Mouse (Mus musculus): ENCODE measurements at regions not wholly inside any gene's neighbourhood (a gene's known extent, or its start where the extent isn't known, plus 50 kb on each side); places are given as distances from the start of the nearest gene placed in this dataset.
A peak's percentile ranks its signal among the peaks of the same experiment; 100 is the strongest.
"Not testable (repeated sequence)": the region's sequence is repeated elsewhere in the genome, so short reads cannot be mapped to it uniquely, and the experiment has no call there.

DNA sequence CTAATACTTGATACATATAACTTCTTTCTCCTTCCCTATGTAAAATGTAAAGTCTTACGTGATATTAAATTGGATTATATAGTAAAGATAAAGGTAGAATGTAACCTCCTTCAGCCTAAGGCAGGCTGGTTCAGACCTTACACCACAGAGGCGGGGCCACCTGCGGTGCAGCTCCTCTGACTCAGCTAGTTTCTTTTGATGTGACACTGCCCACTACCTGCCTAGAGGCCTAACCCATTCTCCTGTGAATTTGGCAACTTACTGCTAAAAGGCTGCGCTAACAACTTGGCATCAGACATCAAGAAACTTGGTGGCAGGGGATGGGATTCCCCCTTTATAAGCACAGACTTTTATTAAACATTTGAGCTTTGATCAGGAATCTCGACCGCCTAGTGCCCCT, 74.5 kb downstream of the Aasdhppt start:
- ATAC-seq (ENCODE audit: low FRiP score, low TSS enrichment) (no peak), DNase-seq (no peak)
- Histone ChIP-seq H3K36me3 (ENCODE audit: control insufficient read depth, insufficient read depth, low read length) (no peaks in the 10 kb centered on the region), H3K4me2 (ENCODE audit: low read length) (no peak overlapping the region), H3K9me3 (ENCODE audit: control insufficient read depth, low read length) (no peaks in the 10 kb centered on the region), H3K4me3 (replicated peaks; ENCODE audit: low read depth, low read length) (no peak overlapping the region), H3K27ac (replicated peaks; ENCODE audit: low read depth, low read length) (no peak overlapping the region), H3K9ac (replicated peaks; ENCODE audit: low read length) (no peak overlapping the region), H3K4me1 (ENCODE audit: control insufficient read depth, insufficient read depth, low read length) (no peaks in the 10 kb centered on the region), H3K27me3 (ENCODE audit: control insufficient read depth, insufficient read depth, low read length) (no peaks in the 10 kb centered on the region)
- 68% methylated on average over 6 of the region's 6 CpGs for whole genome bisulfite sequencing

DNA sequence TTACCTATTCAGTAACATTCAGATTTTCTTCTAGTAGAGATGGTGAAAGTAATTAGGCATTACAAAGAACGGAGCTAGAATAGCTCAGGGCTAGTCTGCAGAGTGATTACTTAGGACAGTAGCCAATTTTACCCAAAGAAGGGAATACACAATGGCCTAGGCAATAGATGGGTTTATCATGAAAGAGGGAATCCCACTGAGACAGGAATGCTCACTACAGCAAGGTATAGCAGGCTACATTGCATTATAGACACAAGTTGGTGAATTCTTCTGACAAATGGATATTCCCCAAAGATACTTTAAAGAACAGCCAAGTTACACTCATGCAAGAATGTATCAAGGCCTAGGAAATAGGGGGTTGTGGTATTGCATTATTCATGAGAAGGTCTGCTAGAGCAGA, 94.7 kb downstream of the Aasdhppt start:
- H3K9ac ChIP-seq (replicated peaks; ENCODE audit: low read length); H3K27ac ChIP-seq (replicated peaks; ENCODE audit: low read depth, low read length); H3K27me3 ChIP-seq (ENCODE audit: control insufficient read depth, insufficient read depth, low read length); H3K9me3 ChIP-seq (ENCODE audit: control insufficient read depth, low read length); H3K36me3 ChIP-seq (ENCODE audit: control insufficient read depth, insufficient read depth, low read length); H3K4me1 ChIP-seq (ENCODE audit: control insufficient read depth, insufficient read depth, low read length); DNase-seq; H3K4me3 ChIP-seq (replicated peaks; ENCODE audit: low read depth, low read length); ATAC-seq (ENCODE audit: low FRiP score, low TSS enrichment); H3K4me2 ChIP-seq (ENCODE audit: low read length): not testable (repeated sequence)
- WGBS: 79% methylated on average over 1 of the region's 1 CpGs

DNA sequence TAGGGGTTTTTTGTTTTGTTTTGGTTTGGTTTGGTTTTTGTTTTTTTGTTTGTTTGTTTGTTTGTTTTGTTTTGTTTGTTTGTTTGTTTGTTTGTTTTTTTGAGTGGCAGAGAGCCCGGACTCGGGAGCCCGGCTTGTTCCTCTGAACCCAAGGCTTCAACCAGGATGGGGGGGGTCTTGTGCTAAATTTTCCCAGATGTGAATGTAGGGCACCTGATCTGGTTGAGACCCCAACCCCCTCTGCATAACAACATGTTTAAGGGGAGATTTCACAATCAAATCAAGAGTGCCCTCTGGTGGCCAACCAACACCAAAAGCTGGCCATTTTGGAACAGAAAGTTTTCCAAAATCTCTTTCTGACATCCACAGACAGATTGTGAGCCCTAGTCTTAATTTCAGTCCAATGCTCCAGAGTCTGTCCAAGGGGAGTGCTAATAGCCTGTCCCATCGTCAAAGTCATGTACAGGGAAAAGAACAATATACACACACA, 99.2 kb downstream of the Aasdhppt start:
- no peak for ATAC-seq (ENCODE audit: low FRiP score, low TSS enrichment)
- DNase-seq: peak; percentile 41

DNA sequence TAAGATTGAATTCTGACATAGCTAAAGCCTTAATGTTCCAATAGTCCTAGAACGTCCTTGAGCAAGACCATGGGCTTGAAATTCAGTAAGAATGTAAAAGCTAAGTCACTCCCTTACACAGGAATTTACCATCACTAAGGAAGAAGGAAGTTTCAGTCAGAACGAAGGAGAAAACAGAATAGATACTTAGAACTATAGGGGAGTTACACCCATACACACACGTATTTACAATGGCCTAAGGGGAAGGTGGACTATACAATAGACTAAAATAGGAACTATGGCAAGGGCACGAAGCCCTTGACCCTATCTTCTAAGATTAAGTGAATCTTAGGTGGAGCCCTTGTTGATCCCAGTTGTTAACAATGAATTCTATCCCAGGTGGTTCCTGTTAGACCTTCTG, 116.5 kb downstream of the Aasdhppt start:
- H3K36me3 ChIP-seq (ENCODE audit: control insufficient read depth, insufficient read depth, low read length); H3K4me3 ChIP-seq (replicated peaks; ENCODE audit: low read depth, low read length); H3K4me2 ChIP-seq (ENCODE audit: low read length); ATAC-seq (ENCODE audit: low FRiP score, low TSS enrichment); DNase-seq; H3K27ac ChIP-seq (replicated peaks; ENCODE audit: low read depth, low read length); H3K4me1 ChIP-seq (ENCODE audit: control insufficient read depth, insufficient read depth, low read length); H3K9me3 ChIP-seq (ENCODE audit: control insufficient read depth, low read length); H3K27me3 ChIP-seq (ENCODE audit: control insufficient read depth, insufficient read depth, low read length); H3K9ac ChIP-seq (replicated peaks; ENCODE audit: low read length): not testable (repeated sequence)
- 76% methylated on average over 4 of the region's 4 CpGs for WGBS

More for the DNA sequence above, 99.2 kb downstream of the Aasdhppt start:
- H3K36me3 ChIP-seq (ENCODE audit: control insufficient read depth, insufficient read depth, low read length): no peaks in the 10 kb centered on the region
- H3K4me2 ChIP-seq (ENCODE audit: low read length): no peak overlapping the region
- no peak overlapping the region for H3K27ac ChIP-seq (replicated peaks; ENCODE audit: low read depth, low read length)
- H3K4me3 ChIP-seq (replicated peaks; ENCODE audit: low read depth, low read length): no peak overlapping the region
- H3K27me3 ChIP-seq (ENCODE audit: control insufficient read depth, insufficient read depth, low read length): no peaks in the 10 kb centered on the region
- H3K9me3 ChIP-seq (ENCODE audit: control insufficient read depth, low read length): no peaks in the 10 kb centered on the region
- WGBS: 95% methylated on average over 4 of the region's 4 CpGs
- H3K4me1 ChIP-seq (ENCODE audit: control insufficient read depth, insufficient read depth, low read length): no peaks in the 10 kb centered on the region
- H3K9ac ChIP-seq (replicated peaks; ENCODE audit: low read length): no peak overlapping the region

DNA sequence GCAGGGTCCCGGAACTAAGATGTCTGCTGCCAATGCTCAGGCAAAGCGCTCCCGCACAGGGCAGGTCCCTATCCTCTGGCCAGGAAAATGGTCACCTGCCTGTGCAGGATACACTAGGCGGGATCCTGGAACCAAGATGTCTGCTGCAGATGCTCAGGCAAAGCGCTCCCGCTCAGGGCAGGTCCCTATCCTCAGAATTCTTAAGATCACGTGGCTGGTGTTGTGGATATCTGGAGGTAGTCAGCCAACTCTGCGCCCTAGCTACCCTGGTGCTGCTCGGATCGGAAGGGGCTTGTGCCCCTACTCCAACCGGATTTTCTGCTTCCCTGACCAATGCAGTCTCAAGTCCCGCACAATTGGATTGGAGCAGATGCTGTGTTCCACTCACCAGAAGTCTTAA, 153.3 kb downstream of the Aasdhppt start:
- not testable (repeated sequence) for ATAC-seq (ENCODE audit: low FRiP score, low TSS enrichment); H3K36me3 ChIP-seq (ENCODE audit: control insufficient read depth, insufficient read depth, low read length); DNase-seq; H3K27ac ChIP-seq (replicated peaks; ENCODE audit: low read depth, low read length); H3K9me3 ChIP-seq (ENCODE audit: control insufficient read depth, low read length); H3K4me1 ChIP-seq (ENCODE audit: control insufficient read depth, insufficient read depth, low read length); H3K27me3 ChIP-seq (ENCODE audit: control insufficient read depth, insufficient read depth, low read length); H3K4me2 ChIP-seq (ENCODE audit: low read length); H3K4me3 ChIP-seq (replicated peaks; ENCODE audit: low read depth, low read length); H3K9ac ChIP-seq (replicated peaks; ENCODE audit: low read length)
- 93% methylated on average over 12 of the region's 12 CpGs for WGBS

DNA sequence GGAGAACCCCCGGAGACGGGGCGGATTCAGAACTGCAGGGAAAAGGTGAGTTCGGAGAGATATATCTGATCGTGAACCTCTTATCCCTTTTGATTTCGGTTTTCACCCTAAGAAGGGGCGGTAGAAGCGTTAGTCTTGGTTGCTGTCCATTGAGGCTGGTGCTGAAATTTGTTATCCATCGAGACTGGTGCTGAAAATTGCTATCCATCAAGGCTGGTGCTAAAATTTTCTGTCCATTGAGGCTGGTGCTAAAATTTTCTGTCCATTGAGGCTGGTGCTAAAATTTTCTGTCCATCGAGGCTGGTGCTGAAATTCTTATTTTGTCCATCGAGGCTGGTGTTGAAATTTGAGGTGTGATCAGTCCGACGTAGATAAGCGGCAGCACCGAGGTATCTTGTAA, 170.4 kb downstream of the Aasdhppt start:
- not testable (repeated sequence) for H3K4me3 ChIP-seq (replicated peaks; ENCODE audit: low read depth, low read length); DNase-seq; H3K27ac ChIP-seq (replicated peaks; ENCODE audit: low read depth, low read length); ATAC-seq (ENCODE audit: low FRiP score, low TSS enrichment); H3K4me2 ChIP-seq (ENCODE audit: low read length); H3K4me1 ChIP-seq (ENCODE audit: control insufficient read depth, insufficient read depth, low read length); H3K9ac ChIP-seq (replicated peaks; ENCODE audit: low read length); H3K36me3 ChIP-seq (ENCODE audit: control insufficient read depth, insufficient read depth, low read length); H3K9me3 ChIP-seq (ENCODE audit: control insufficient read depth, low read length); H3K27me3 ChIP-seq (ENCODE audit: control insufficient read depth, insufficient read depth, low read length)
- 64% methylated on average over 14 of the region's 15 CpGs for WGBS

DNA sequence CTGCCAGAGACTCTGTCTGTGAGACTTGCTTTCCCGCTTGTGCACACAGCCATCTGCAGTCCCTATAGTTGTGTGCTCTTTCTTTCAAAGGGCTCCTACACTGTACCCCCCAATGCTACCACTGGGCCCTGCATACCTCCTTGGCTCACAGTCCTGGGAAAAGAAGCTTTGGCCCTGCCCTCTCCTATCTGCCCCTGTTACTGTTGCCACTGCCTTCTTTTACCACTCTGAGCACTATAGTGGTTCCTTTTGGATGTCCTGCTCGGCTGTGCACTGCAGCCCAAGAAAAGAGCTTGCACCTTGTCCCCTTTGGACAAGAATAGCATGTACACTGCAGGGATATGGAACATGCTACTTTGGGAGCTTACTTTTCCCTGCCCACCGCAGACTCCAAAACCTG, 216.8 kb downstream of the Aasdhppt start:
- H3K9me3 ChIP-seq (ENCODE audit: control insufficient read depth, low read length): no peaks in the 10 kb centered on the region
- no peaks in the 10 kb centered on the region for H3K36me3 ChIP-seq (ENCODE audit: control insufficient read depth, insufficient read depth, low read length)
- WGBS: 79% methylated on average over 3 of the region's 3 CpGs
- no peak for DNase-seq
- H3K9ac ChIP-seq (replicated peaks; ENCODE audit: low read length): no peak overlapping the region
- no peaks in the 10 kb centered on the region for H3K27me3 ChIP-seq (ENCODE audit: control insufficient read depth, insufficient read depth, low read length)
- H3K4me1 ChIP-seq (ENCODE audit: control insufficient read depth, insufficient read depth, low read length): no peaks in the 10 kb centered on the region
- no peak overlapping the region for H3K4me2 ChIP-seq (ENCODE audit: low read length)
- H3K4me3 ChIP-seq (replicated peaks; ENCODE audit: low read depth, low read length): no peak overlapping the region
- ATAC-seq (ENCODE audit: low FRiP score, low TSS enrichment): peak; percentile 66; the same call in 1 of the 2 replicates
- H3K27ac ChIP-seq (replicated peaks; ENCODE audit: low read depth, low read length): no peak overlapping the region

DNA sequence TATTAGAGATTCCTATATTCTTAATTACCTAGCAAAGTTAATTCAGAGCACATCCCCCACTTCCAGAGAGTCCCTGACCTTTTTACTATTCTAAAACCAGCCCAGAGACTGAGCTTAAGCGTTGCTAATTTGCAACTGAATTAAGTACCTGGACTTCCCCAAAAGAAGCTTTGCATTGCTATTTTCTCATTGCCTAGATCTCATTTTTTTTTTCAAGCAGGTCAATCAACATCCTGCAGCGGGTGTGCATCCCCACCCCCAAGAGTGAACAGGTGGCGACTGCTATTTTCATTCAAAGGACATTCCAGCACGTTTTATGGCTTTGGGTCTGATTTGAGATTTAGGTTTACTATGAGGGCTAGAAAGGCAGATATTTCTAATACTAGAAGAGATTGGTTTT, 226.6 kb downstream of the Aasdhppt start:
- 43% methylated on average over 4 of the region's 4 CpGs for WGBS
- DNase-seq; H3K27ac ChIP-seq (replicated peaks; ENCODE audit: low read depth, low read length); H3K4me2 ChIP-seq (ENCODE audit: low read length); H3K9me3 ChIP-seq (ENCODE audit: control insufficient read depth, low read length); H3K9ac ChIP-seq (replicated peaks; ENCODE audit: low read length); H3K4me1 ChIP-seq (ENCODE audit: control insufficient read depth, insufficient read depth, low read length); H3K36me3 ChIP-seq (ENCODE audit: control insufficient read depth, insufficient read depth, low read length); H3K4me3 ChIP-seq (replicated peaks; ENCODE audit: low read depth, low read length); ATAC-seq (ENCODE audit: low FRiP score, low TSS enrichment); H3K27me3 ChIP-seq (ENCODE audit: control insufficient read depth, insufficient read depth, low read length): not testable (repeated sequence)

DNA sequence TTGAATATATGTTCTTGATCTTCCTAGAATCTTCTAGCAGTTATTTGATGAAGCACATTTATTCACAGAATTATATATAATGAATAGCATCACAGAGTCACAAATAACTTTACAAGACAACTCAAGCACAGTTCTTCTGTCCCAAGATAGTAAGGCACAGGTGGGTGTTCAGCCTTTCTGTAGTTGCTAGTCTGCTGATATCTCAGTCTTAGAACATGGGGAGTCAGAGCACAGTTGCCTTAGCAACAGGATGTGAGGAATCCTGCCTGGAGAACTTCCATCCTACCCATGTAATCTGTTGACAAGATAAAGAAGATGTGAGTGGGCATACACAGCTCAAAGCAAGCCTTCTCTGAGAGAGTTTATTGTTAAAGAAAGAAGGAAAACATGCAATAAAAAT, 248.2 kb downstream of the Aasdhppt start:
- no peak overlapping the region for H3K27ac ChIP-seq (replicated peaks; ENCODE audit: low read depth, low read length)
- H3K4me3 ChIP-seq (replicated peaks; ENCODE audit: low read depth, low read length): no peak overlapping the region
- H3K27me3 ChIP-seq (ENCODE audit: control insufficient read depth, insufficient read depth, low read length): no peaks in the 10 kb centered on the region
- H3K9me3 ChIP-seq (ENCODE audit: control insufficient read depth, low read length): no peaks in the 10 kb centered on the region
- DNase-seq (no peak), ATAC-seq (ENCODE audit: low FRiP score, low TSS enrichment) (no peak)
- no peaks in the 10 kb centered on the region for H3K4me1 ChIP-seq (ENCODE audit: control insufficient read depth, insufficient read depth, low read length)
- no peak overlapping the region for H3K9ac ChIP-seq (replicated peaks; ENCODE audit: low read length)
- H3K36me3 ChIP-seq (ENCODE audit: control insufficient read depth, insufficient read depth, low read length): no peaks in the 10 kb centered on the region
- no peak overlapping the region for H3K4me2 ChIP-seq (ENCODE audit: low read length)
